Mouse (Mus musculus) effector memory CD4-positive, alpha-beta T cell, adult 5 months (primary cell): ENCODE data around the gene Rag1. TPM values are rescaled to one million over a fixed set of nuclear protein-coding genes. Genes with fewer than 3 reads are reported as not detected.

Source experiments
- polyA plus RNA-seq: library from polyadenylated mRNA; unstranded; fragments of 100-300 nt; shearing (Covaris generic); gene quantifications from one replicate; pipeline ENCODE4 v1.2.1, GENCODE M21; 2017

Rag1 gene
- 0.07 TPM for polyA plus RNA-seq

GRCm38 (mm10) chr2:101649114-101649671 lies at the start of gene Rag1, which contains the start of gene B230118H07Rik:
Rag1 (minus strand) TSS chr2:101649501.
B230118H07Rik (minus strand) TSS chr2:101649532.

GRCm38 (mm10) chr2:101678236-101679021 lies 29.1 kb upstream of the Rag1 start, which contains the start of gene Traf6:
Traf6 (plus strand) TSS chr2:101678429.

GRCm38 (mm10) chr2:101624526-101624925 lies 24.8 kb downstream of the Rag1 start, which contains the start of gene Rag2:
Rag2 (plus strand) TSS chr2:101624718.

Other genes starting within 250 kb of the Rag1 start
- not detected for gene Rag2, start 24.8 kb downstream of the Rag1 start, polyA plus RNA-seq
- gene B230118H07Rik, start within 50 bp of the Rag1 start, polyA plus RNA-seq: not detected
- 25.9 TPM for gene Traf6, start 28.9 kb upstream of the Rag1 start, polyA plus RNA-seq
- 0.16 TPM for gene Prr5l, start 233.5 kb upstream of the Rag1 start, polyA plus RNA-seq
- 11.5 TPM for gene Commd9, start 236.7 kb upstream of the Rag1 start, polyA plus RNA-seq